Mouse (Mus musculus): Measurements from ENCODE around the gene Gzmf.
"Not testable (repeated sequence)": the region's sequence is repeated elsewhere in the genome, so short reads cannot be mapped to it uniquely, and the experiment has no call there.

Gzmf gene

DNA sequence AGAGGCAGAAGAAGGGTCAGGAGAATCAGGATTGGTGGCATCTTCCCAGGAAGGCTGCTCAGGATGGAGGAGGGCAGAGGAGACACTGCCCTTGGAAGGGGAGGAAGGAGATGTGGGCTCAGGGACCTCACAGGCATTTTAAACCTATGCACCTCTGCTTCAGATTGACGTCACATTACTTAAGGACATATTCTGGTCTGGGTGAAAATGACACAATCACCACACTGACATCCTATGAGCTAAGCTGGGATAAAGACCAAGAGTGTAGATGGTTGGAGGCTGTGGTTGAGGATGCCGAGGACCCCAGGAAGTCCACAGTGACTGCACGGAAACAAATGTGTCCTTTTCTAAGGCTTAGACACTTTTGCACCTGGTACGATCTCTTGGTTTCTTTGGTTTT lies at the start of gene Gzmf:
Gzmf (minus strand) TSS at position 101 of the 400 bp plus-strand sequence.
- no peak for DNase-seq (ENCODE audit: low read depth, low spot score)

DNA sequence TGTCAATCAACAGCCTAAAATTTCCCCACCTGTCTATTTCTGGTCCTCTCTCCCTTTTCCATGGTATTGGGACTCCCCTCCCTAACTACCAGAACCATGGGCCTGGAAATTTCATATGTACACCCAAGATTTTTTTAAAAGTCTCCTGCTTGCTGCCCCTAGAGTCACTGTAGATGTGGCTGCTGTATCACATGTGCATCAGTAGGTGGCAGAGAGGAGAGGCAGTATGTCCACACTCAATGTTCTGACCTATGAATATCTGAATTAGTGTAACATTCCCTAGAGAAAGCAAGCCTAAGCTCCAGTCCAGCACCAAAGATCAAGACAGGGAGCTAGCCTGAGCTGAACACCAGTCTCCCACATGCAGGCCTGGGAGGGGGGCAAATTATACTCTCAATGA lies 29.2 kb upstream of the Gzmf start:
- peak; percentile 71 for DNase-seq (ENCODE audit: low read depth, low spot score)

DNA sequence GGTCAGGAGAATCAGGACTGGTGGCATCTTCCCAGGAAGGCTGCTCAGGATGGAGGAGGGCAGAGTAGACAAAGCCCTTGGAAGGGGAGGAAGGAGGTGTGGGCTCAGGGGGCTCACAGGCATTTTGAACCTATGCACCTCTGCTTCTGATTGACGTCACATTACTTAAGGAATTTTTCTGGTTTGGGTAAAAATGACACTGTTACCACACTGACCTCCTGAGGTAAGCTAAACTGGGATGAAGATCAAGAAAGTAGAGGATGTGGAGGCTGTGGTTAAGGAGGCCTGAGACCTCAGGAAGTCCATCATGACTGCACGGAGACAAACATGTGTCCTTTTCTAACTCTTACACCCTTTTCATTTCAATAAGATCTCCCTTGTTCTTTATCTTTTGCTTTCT lies 23.3 kb upstream of the Gzmf start, which contains the start of gene Gzmc:
Gzmc (minus strand) TSS at position 101 of the 400 bp plus-strand sequence.
- DNase-seq (ENCODE audit: low read depth, low spot score): no peak

DNA sequence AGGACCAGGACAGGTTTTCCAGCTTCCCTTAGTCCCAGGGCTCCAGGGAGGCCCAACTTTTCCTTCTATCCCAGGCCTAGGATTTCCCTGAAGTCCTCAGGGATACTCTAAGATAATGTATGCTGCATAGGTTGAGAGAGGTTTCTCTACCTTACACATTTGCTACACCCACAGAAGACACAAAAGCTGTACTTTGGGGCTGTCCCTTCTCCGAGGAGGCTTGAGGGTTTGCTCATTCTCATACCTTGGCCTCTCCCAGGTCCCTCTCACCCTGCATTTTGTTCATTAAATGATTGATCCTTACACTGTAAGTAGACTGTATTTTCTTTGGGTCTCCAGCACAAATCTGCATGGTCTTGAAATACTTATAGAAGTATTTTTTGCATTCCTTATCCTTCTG lies 5.6 kb downstream of the Gzmf start:
- DNase-seq (ENCODE audit: low read depth, low spot score): peak; percentile 47

DNA sequence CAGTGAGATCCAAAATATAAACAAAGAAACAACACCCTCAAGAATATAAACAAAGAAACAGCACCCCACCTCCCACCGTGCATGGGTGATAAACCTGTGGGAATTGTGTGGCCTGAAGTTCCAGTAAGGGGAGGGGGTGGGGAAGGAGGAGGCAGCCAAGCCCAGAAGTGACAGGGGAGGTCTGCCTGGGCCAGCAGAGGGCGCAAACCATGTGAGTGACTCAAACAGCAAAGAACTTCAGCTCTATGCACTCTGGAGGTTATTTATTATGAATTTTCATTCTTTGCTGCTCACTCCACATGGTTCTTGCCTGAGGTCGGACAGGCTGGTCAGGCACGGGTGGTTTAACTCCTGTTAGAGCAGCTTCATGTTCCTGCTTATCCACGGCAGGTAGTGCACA lies 6.2 kb downstream of the Gzmf start:
- DNase-seq (ENCODE audit: low read depth, low spot score): peak; percentile 92

DNA sequence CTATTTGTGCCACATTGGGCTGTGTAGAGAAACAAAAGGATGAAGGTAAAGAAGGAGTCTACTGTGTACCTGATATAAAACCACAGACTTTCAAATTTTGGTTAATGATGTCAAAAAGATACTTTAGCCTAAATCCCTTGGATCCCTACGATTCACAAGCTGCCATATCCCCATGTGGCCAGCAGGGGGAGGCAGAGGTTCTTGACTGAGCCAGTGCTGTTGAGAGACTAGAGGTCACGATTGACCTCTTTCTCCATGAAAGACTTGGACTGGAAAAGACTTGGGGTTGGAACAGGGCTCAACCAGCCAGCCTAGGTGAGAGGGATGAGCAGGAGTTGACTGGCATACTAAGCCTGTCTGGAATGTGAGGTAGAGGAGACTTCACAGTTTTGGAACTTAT lies 7.2 kb downstream of the Gzmf start:
- peak; percentile 86 for DNase-seq (ENCODE audit: low read depth, low spot score)

DNA sequence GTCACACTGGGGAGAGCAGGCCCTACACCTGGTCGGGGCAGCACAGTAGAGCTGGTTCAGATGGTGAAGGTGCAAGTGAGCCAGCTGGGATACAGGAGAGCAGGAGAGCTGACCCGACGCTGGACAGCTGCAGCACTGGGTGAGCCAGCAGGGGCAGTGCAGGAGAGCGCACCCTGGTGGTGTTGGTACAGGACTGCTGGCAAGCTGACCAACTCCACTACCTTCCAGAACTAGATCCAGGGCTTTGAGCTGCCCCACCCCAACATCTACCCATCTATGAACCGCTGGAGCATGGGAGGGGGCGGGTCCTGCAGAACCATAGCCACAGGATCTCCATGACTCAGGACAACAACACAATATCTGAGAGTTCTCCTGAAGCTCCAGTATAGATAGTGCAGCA lies 24.3 kb downstream of the Gzmf start:
- peak; percentile 5 for DNase-seq (ENCODE audit: low read depth, low spot score)

DNA sequence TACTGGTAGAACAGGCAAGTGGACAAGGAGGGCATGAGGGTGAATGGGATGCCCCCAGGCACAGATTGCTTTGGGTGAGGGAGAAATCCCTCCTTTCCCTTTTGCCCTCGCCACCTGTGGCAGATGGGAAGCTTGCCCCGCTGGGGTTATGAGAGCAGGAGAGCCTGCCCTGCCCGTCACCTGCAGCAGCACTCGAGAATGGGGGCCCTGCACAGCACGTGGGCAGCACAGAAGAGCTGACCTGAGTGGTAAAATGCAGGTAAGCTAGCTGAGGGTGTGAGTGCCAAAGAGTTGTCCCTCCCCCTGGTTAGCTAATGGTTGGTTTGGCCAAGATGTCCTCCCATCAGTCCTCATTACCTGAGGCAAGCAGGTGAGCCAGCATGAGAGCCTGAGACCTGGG lies 24.7 kb downstream of the Gzmf start:
- no peak for DNase-seq (ENCODE audit: low read depth, low spot score)

DNA sequence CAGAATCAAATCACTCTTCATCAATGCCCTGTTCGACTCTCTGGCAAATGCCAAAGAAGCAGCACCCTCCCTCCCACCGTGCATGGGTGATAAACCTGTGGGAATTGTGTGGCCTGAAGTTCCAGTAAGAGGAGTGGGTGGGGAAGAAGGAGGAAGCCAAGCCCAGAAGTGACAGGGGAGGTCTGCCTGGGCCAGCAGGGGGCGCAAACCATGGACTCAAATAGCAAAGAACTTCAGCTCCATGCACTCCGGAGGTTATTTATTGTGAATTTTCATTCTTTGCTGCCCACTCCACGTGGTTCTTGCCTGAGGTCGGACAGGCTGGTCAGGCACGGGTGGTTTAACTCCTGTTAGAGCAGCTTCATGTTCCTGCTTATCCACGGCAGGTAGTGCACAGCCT lies 33.6 kb downstream of the Gzmf start:
- peak; percentile 71 for DNase-seq (ENCODE audit: low read depth, low spot score)

DNA sequence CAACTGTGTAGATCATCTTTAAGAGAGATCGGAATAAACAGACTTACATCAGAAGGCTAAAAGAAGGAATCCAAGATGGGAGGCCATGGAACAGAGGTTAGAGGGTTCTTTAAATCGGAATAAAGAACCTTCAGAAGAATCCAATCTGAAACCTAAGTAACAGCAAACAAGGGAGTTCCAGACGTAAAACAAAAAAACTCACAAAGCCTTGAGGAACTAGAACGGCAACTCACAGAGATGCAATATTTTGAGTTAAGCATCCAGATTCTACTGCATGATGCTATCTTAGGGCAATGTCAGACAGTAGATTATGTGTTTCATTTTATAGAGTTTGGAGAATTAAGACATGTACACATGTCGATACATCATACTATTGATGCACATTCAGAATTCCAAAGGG lies 36.7 kb downstream of the Gzmf start, which contains the start of gene Gzmn:
Gzmn (minus strand) TSS at position 101 of the 400 bp plus-strand sequence.
- no peak for DNase-seq (ENCODE audit: low read depth, low spot score)

DNA sequence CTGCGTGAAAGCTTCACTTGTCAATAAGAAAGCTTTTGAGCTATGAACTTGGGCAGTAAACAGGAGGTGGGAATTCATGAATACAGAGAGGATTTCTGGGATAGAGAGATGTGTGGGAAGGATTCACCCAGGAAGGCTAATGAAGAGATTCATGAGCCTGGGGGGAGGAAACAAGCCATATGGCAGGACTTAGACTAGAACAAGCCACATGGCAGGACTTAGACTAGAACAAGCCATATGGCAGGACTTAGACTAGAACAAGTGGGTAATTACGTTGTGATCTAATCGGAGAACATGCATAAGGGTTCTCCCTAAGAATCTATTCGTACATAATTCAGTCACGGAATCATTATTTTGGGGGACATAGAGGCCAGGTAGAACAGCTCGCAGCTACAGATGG lies 37.8 kb downstream of the Gzmf start:
- DNase-seq (ENCODE audit: low read depth, low spot score): no peak

DNA sequence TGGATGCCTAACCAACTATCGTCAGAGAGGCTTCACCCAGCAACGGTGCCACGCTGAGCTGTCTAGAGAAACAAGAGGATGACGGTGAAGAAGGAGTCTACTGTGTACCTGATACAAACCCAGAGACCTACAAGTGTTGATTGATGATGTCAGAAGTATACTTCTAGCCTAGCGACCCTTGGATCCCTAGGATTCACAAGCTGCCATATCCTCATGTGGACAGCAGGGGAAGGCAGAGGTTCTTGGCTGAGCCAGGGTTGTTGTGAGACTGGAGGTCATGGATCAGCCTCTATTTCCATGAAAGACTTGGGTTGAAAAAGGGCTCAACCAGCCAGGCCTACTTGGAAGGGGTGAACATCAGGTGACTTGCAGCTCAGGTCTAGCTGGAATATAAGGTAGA lies 38.5 kb downstream of the Gzmf start:
- no peak for DNase-seq (ENCODE audit: low read depth, low spot score)

DNA sequence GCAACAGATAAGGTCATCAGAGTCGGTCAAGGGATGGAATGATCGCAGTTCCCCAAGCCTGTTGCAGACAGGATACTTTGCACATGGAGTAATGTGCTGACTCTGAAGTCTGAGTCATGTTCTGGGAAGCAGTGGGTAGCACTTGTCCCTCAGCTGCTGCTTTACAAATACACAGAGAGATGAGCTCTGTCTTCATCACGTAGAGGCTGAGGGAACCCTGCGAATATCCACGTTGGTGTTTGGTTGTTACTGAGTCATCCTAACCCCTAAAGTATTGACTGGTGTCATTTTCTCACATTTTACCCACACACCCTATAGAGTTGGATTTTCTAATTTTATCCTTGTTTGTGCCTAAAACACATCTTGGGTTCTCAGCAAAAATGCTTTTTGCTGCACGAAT lies 43.2 kb downstream of the Gzmf start:
- DNase-seq (ENCODE audit: low read depth, low spot score): no peak

DNA sequence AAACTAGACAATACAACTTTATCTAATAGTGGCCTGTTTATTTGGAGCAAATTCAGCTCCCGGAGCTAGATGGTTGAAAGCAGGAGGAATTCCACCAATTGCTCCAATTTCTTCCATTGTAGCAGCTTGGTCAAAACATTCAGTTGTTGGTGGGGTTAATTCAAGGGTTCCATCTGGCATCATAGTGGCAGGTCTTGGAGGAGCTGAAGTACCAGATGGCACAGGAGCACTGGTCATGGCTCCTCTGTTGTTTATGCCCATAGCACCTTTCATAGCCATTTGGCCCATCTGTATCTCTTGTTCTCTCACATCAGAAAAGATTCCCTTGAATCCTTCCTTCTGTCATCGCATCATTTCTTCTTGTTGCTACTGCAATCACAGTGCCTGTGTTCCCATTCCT lies 49.1 kb downstream of the Gzmf start:
- DNase-seq (ENCODE audit: low read depth, low spot score): no peak

DNA sequence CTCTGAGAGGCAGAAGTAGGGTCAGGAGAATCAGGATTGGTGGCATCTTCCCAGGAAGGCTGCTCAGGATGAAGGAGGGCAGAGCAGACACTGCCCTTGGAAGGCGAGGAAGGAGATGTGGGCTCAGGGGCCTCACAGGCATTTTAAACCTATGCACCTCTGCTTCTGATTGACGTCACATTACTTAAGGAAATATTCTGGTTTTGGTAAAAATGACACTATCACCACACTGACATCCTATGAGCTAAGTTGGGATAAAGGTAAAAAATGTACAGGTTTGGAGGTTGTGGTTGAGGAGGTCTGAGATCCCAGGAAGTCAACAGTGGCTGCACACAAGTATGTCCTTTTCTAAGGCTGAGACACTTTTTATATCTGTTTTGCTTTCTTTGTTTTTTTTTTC lies 51.7 kb downstream of the Gzmf start, which contains the start of gene Gzmg:
Gzmg (minus strand) TSS at position 101 of the 400 bp plus-strand sequence.
- not testable (repeated sequence) for DNase-seq (ENCODE audit: low read depth, low spot score)

DNA sequence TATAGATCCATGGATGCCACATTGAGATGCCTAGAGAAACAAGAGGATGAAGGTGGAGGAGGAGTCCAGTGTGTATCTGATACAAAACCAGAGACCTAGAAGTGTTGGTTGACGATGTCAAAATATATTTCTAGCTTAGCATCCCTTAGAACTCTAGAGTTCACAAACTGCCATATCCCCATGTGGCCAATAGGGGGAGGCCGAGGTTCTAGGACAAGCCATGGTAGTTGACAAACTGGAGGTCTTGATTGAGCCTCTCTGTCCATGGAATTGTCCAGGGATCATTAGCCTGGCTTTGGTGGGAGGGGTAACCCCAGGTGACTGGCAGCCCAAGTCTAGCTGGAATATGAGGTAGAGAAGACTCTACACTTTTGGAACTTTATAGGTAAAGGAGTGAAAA lies 55.9 kb downstream of the Gzmf start:
- peak; percentile 24 for DNase-seq (ENCODE audit: low read depth, low spot score)
